Mouse (Mus musculus) cortical plate, adult 2 months (tissue): ENCODE results near the gene Btbd6.

Experiments used
- CTCF ChIP-seq: fragments of 200-500 bp; IDR thresholded peaks from 2 replicates; pipeline ENCODE4 v1.5.1; 2011; ENCODE audit warnings: mild to moderate bottlenecking, control low read depth, low read length; ENCODE audit not compliant: insufficient read depth; ENCODE audit errors: extremely low read depth
- POLR2A ChIP-seq: fragments of 200-500 bp; IDR thresholded peaks from 2 replicates; pipeline ENCODE4 v1.6.1; 2011; ENCODE audit warnings: mild to moderate bottlenecking, low read length, control low read depth; ENCODE audit not compliant: insufficient read depth; ENCODE audit errors: extremely low read depth

- TF ChIP-seq CTCF = no peak
- TF ChIP-seq POLR2A = no peak
Measured at GRCm38 (mm10) chr12:112940710-112941109, 35.6 kb upstream of the Btbd6 start.
